Mouse (Mus musculus) urinary bladder, postnatal 25 days (tissue): Measurements from ENCODE around the gene Rbm38.
A peak's percentile ranks its signal among the peaks of the same experiment; 100 is the strongest.

ENCODE experiments used
- DNase-seq: peaks from one replicate; pipeline ENCODE4 v3.0.0; 2022; ENCODE audit warnings: low spot score

Rbm38 gene

DNA sequence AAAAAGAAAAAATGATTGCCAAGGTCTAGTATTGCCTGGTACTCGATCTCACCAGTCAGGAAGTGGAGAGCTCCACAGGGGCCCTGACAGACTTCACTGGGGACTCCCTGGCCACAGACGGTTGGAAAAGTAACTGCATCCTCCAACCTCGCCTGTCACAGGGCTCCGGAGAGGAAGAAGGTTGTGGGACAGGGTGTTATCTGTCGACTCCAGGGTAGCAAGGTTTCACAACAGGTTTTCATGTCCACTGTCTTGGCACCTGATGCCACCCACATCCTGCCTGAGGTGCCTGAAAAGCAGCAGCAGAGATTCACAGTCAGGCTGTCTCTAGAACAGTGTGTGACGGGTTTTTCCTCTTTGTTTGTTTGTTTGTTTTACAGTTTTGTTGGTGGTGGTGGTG lies 2.4 kb upstream of the Rbm38 start:
- no peak for DNase-seq

GRCm38 (mm10) chr2:173018618-173019017 lies 1.7 kb upstream of the Rbm38 start:
- no peak for DNase-seq

DNA sequence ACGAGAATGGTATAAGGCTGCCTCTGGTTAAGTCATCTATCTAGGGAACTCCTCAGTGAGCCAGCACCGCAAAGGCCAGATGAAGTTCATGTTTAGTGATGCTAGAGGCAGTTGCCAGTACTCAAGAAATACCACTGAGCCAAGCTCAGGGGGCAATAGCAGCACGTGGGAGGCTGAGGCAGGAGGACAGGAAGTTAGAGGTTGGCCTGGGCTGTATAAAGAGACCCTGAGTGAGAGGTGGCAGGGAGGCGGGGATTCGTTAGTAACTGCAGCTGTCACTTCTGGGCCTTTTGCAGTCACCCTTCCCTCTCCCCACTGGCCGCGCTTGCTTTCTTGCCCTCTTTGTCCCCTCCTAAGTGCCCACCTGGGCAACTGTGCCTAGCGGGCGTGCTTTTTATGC lies 976 bp upstream of the Rbm38 start:
- no peak for DNase-seq

DNA sequence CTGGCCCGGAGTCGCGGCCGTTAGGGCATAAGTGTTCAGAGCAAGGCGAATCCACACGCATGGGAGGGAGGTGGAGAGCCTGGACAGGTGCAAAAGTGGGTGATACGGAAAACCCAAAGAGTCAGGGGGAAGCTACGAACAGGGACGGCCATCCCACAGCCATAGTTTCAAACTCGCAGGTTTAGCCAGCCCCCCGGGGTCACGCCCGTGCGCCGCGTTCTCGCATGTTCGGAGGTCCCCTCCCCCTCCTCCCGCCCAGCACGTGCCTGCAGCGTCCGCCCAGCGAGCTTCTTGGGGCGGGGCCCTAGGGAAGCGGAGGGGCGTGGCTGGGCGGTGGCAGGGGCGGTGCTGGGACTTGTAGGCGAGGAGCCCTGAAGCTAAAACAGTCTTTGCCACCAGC lies 508 bp upstream of the Rbm38 start:
- DNase-seq: peak; percentile 87

- peak; percentile 95 for DNase-seq
Measured at GRCm38 (mm10) chr2:173021633-173022055, 1.3 kb downstream of the Rbm38 start.

DNA sequence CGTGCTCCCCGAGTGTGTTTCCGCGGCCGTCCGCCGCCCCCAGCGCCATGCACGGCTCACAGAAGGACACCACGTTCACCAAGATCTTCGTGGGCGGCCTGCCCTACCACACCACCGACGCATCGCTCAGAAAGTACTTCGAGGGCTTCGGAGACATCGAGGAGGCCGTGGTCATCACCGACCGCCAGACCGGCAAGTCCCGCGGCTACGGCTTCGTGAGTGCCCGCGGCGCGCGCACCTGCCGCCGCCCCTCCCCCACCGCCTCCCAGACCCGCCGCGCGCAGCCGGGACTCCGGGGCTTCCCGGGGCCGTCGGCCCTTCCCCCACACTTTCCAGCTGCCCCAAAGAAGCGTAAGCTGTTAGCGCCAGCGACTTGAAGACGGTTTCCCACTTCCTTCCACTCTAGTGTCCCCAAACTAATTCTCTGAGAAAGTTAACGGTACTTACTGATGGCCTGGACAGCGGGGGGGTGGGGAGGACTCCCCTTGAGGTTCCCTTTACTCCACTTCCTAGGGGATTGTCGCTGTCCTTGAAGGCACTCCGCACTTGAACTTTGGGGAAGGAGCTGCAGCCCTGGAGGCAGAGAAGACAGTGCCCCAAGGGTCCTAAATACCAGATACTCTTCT lies 1.9 kb downstream of the Rbm38 start:
- DNase-seq: no peak

GRCm38 (mm10) chr2:173022813-173023212 lies 2.5 kb downstream of the Rbm38 start:
- no peak for DNase-seq

- DNase-seq: no peak
Measured at GRCm38 (mm10) chr2:173023371-173023851, 3.1 kb downstream of the Rbm38 start.

DNA sequence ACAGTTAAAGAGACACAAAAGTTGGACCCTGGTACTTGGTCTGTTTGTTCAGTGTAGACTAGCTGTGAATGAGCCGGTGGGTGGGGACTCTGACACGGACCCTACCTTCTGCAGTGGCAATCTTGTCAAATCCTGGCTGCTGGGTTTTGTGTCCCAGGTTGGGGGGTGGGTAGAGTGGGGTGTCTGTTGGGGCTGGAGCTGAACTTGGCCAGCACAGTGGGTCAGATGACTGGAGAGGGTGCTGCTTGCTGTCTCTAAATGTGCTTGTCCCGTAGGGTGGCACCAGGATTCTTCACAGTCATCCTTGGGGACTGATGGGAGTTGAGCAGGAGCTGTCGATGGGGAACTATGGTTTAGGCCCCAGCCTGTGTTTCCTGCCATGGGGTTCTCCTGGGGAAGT lies 3.7 kb downstream of the Rbm38 start:
- DNase-seq: no peak

GRCm38 (mm10) chr2:173024392-173024791 lies 4.1 kb downstream of the Rbm38 start:
- no peak for DNase-seq

GRCm38 (mm10) chr2:173024938-173025337 lies 4.6 kb downstream of the Rbm38 start:
- DNase-seq: no peak

DNA sequence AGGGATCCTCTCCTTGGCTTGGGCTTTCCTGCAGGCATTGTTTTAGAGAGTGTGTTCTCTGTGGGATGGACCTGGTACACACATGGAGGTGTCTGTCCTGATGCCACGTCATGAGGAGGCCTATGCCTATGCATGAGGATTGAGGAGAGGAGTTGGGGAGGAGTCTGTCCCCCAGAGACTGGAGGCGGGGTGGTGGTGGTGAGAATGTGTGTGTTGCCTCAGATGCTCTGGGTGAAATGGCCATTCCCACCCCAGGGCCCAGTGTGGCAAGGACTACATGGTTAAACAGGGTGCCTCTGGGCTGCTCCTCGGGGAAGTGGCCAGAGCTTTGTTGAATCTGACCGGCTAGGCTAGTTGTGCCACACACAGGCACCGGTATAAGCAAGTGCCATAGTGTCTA lies 6.0 kb downstream of the Rbm38 start:
- DNase-seq: no peak

GRCm38 (mm10) chr2:173026688-173027131 lies 6.4 kb downstream of the Rbm38 start:
- no peak for DNase-seq

DNA sequence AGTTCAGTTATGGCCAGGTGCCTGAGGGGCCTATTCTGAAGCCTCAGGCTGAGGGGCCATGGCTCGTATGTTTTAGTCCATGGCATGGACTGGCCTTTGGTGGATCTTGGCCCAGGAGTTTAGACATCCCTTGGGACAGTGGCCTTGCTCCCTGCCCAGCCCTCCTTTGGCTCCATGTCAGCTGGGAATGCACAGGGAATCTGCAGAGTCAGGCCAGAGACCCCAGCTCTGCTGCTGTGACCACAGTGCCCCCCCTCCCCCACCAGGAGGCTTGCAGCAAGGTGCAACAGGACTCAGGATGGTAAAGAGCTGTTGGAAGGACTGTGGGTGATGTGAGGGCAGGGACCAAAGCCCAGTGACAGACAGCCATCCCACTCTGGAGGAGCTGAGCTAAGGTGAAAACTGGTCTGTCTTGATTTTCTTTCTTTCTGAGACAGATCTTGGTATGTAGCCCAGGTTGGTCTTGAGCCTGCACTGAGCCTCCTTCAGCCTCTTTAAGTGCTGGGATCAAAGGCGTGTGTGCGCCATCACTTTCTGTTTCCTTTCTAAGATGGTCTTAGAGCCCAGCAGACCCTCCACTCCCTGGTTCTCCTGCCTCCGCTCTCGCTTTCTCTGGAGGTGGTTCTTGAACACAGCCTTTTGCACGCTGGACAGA lies 7.0 kb downstream of the Rbm38 start:
- DNase-seq: no peak

GRCm38 (mm10) chr2:173027824-173028495 lies 7.7 kb downstream of the Rbm38 start:
- DNase-seq: no peak

GRCm38 (mm10) chr2:173028508-173029031 lies 8.3 kb downstream of the Rbm38 start:
- DNase-seq: no peak

DNA sequence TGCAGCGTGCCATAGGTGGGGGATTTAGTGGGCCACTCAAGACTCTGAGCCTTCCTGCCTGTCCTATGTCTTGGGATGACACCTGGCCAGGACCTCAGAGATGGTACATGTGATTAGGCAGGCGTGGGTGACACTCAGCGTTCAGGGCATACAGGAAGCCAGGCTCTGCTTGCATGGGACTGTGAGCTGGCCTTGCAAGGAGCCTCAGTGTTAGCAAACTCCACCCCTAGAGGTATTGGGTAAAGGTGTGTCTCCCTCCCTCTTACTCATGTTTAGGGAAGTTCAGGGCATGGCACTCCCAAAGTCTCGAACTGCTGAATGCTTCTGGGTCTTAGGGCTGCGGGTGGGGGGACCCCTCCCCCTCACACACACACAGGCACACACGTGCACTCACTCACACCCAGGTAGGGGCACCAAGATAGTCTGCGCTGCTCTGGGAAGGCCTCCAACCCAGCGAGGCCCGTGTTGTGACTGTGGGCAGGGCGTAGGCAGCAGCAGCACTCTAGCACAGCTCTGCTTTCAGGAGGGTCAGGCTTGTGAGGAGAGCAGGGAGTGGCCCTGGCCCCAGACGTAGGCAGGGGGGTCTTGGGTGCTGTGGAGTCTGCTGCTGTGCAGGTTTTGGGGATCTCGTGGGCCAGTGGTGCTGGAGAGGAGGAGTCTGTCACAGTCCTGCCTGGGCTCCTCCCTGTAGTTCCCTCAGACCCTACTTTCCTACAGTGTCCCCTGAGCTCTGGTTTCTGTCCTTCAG lies 10.5 kb downstream of the Rbm38 start:
- DNase-seq: no peak

DNA sequence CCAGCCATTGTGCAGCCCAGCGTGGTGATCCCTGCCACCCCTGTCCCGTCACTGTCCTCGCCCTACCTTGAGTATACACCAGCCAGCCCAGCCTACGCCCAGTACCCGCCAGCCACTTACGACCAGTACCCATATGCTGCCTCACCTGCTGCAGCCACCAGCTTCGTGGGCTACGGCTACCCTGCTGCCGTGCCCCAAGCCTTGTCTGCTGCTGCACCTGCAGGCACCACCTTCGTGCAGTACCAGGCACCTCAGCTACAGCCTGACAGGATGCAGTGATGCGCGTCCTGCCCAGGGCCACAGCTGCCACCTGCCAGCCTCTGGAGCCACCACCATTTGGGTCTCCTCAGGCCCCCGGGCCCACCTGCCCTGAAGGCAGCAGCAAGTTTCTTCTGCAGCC lies 13.2 kb downstream of the Rbm38 start:
- DNase-seq: no peak

GRCm38 (mm10) chr2:173034998-173035397 lies 14.7 kb downstream of the Rbm38 start:
- no peak for DNase-seq

DNA sequence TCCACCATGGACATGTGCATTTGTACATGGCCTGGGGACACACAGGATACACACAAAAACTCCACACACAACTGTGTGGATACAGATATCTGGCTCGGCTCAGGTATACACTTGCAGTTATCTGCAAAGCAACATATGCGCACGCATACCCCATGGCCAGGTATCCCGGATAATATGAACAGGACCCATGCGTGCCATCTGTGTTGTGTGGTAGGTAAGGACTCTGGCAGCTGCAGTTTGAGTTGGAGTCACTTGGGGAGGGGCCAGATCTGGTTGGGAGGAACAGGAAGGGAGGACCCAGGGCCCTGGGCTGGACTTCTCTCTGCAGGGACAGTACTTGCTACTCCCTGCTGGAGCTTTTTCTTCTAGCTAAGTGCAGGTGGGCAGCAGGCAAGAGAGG lies 15.4 kb downstream of the Rbm38 start:
- DNase-seq: no peak

DNA sequence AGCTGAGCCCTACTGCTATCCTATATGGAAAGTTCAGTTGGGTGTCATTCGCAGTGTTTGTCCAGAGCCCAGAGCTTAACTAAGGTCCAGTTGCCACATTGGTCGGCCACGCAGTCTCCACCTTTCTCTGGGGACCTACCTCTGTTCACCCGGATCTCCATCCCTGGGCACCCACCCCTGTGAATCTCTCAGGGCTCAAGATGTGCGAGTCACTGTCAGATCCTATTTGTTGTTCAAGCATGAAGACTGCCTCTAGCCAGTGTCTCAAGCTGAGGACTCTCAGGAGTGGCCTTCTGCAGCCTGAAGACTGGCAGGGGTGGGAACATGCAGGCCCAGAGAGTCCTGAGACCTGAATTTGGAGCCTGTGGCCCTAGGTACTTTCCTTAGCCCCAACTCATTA lies 15.8 kb downstream of the Rbm38 start:
- no peak for DNase-seq

GRCm38 (mm10) chr2:173036611-173037010 lies 16.3 kb downstream of the Rbm38 start:
- DNase-seq: no peak
